Mouse (Mus musculus): Measurements from ENCODE around the gene Impdh1. TPM values are rescaled to one million over a fixed set of nuclear protein-coding genes. Genes with fewer than 3 reads are reported as not detected.
"Not testable (repeated sequence)": the region's sequence is repeated elsewhere in the genome, so short reads cannot be mapped to it uniquely, and the experiment has no call there.

Impdh1 gene
- 58.2 and 64.1 TPM in 2 replicates for polyA plus RNA-seq (2012; rRNA removed)

DNA sequence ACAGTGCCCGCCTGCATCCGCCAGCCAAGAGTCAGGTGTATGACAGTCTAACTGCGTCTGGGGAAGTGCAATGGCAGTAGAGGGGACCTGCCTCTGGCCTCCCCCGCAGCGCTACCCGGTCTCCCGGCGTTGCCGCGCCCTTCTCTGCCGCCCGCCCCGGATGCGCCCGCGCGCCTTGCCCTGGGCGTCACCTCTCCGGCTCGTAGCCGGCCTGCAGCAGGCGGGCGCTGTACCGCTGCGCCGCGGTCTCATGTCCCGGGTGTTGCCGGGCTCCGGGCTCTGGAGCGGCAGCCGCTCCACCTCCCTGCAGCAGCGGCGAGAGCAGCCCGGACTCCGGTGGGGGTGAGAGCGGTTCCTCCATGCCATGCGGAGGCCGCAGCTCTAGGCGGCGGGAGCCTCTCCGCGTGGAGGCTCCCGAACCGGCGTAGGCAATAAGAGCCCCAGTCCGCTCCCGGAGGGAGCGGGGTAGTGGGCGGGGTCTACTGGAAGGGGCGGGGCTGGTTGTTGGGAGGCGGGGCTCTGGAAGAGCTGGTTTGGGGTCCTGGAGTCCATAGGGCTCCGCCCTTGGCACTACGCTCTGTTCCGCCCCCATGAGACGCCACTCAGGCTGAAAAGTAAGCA, at the start of gene Impdh1:
Gene Impdh1 (minus strand): TSS at position 484 of the 621 bp plus-strand sequence.
- DNase-seq (ENCODE audit: extremely low spot score in 1 of 2, low spot score in 1 of 2), result peak in 1 of 2 experiments; percentile 57

DNA sequence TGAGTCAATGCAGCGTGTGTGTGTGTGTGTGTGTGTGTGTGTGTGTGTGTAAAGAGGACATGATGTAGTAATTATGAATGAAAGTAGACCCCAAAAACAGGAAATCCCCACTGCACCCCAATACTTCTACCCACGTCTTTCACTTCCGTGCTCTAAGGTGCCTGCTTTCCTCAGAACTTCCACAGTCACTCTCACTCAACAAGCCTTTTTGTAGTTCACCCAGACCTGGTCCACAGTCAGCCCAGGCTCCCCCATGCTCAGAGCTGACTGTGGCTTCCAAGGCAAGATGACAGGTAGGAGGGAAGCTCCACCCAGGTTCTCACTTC, 48.3 kb upstream of the Impdh1 start:
- DNase-seq (ENCODE audit: extremely low spot score in 1 of 2, low spot score in 1 of 2), result no peak

DNA sequence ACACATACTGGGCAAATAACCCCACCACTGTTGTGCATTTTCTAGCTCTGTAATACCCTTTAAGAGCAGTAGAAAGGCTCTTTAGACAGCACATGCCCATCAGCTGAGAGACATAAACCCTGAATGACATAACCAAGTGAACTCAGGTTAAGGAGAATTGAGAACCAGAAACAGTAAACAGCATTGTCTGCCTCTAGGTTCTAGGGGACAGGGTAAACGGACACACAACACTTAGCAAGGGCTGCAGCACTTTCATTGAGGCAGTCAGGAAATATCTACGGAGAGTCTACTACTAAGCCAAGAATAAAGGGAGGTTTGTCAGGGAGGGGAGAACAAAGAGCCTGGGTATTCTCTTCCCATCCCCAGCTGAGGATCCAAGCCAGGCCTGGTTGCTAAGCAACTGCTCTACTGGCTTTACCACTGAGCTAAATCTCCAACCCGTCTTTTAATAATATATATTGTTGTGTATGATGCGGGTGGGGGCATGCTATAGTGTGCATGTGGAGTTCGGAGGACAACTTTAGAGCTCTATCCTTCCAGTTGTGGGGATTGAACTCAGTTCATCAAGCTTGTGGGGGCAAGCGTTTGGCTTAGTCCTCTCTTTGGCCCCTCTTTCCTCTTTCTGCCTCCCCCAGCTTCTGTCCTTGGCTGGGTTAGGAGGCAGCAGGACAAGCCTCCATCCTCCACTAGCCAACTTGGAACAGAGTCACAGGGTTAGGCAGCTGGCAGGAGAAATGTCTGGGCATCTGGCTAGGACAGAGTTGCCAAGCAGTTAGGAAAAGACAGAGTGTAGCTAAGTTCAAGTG, 47.7 kb upstream of the Impdh1 start:
- DNase-seq (ENCODE audit: extremely low spot score in 1 of 2, low spot score in 1 of 2), result peak; percentile 37 to 62

DNA sequence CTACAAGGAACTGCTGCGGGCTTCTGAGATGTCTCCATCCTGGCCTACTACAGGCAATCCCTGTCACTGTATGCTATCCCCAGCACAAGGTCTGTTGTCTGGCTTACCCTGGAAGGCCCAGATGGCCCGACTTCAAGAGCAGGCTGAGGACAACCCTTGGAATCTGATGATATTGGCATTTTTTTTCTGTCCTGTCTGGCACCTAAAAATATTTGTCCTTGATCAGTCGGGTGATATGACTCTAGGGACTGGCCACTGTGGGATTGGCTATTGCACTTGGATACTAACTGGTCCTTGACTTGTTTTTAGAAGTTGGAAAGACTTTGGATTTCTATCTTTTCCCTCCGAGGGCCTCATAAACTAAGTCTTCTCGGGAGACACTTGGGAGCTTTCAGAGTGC, 45.7 kb upstream of the Impdh1 start:
- DNase-seq (ENCODE audit: extremely low spot score in 1 of 2, low spot score in 1 of 2), result no peak

DNA sequence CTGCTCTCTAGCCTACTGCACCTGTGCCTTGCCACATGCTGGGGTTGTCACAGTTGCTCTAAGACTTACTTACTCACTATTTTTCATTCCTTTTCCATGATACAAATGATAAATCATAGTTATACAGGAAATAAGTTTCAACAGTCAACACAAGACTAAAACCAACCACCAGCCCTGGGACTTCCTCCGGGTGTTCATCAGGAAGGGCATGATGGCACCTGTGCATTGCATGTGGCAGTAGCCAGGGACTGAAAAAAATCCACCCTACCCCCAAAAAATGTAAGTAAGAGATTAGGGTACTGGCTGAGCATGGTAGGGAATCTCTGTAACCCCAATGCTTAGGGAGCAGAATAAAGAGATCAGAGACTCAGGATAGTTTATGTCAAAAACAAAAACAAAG, 43.3 kb upstream of the Impdh1 start:
- no peak for DNase-seq (ENCODE audit: extremely low spot score in 1 of 2, low spot score in 1 of 2)

DNA sequence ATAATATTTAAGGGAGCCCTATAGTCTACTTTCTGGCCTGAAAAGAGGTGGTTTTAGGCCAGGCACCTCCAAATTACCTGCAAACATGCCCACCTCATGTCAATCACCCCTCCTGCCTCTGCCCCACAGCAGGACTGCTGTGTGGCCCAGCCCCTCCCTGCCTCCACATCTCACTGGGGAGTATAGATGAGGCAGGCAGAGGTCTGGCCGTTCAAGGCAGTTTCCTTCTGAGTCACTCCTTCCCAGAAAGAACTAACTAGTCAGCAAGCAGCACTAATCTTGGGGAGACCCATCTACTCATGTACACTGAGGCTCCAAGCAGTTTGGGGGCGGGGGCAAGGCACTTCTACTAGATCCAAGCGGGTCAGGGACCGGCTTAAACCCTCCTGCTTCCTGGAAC, 30.9 kb upstream of the Impdh1 start:
- no peak for DNase-seq (ENCODE audit: extremely low spot score in 1 of 2, low spot score in 1 of 2)

DNA sequence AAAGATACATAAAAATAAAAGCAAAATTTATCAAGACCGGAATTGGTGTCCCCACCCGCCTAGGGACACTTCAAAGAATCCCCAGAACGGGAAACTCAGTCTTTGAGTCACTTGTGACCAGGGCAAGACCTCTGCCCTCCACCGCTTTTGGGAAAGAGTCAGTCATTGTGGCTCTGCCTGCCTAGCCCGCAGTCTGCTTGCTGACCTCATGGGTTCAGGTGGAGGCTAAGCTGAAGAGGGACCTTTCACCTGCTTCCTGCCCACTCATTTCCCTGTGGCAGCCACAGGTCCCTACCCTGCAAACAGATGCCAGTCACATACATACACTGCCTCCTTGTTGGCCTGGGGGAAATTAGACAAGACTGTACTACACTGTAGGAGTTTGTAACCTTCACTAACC, 30.4 kb upstream of the Impdh1 start:
- no peak for DNase-seq (ENCODE audit: extremely low spot score in 1 of 2, low spot score in 1 of 2)

DNA sequence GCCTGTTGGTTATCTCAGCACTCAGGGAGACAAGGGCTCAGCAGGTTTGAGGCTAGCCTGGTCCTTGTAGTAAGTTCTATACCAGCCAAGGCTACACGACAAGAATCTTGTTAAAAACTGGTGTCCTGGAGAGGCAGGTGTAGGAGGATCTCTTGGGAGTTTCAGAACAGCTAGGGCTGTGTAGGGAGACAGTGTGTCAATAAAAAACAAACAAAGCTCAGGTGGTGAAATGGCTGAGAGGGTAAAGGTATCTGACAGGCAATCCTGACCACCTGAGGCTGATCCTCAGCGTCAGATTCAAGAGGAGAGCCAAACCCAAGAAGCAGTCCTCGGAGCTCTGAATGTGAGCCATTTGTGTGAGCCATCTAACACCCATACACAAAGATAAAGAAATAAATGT, 30.0 kb upstream of the Impdh1 start:
- DNase-seq (ENCODE audit: extremely low spot score in 1 of 2, low spot score in 1 of 2), result no peak

DNA sequence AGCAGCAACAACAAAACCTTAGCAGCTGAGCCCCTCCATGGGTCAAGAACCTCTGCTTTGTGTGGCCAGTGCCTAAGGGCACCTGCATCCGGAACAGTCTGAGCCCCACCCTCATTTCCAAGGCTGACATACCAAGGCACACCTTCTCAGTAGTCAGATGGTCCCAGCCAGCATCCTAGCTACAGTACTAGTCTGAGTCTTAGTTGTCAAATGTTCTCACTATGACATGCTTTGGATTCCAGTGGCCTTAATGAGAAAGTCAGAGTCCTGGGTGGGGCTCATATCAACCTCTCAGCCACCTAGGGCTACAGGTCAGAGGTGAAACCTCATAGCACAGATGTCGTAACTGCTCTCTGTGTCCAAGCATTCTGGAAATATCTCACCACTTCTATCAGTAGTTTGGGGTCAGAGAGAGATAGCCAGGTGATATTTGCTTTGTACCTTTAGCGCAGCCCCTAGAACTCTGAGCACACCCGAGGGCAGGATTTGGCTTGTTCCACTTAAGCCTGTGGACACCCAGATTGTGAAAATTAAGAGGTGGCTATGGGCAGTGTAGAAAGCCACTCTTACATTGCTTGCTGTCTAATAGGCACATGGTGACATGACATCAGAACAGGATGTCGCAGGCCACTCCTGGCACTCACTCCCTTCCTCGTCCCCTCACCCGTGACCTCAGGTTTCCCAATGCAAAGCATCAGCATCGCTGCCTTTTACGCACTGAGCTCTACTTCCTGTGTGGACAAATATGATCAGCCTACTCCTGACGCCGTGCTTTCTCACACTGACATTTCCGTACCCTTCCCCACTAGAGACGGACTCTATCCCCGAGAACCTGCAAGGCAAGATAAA, 29.3 kb upstream of the Impdh1 start:
- no peak for DNase-seq (ENCODE audit: extremely low spot score in 1 of 2, low spot score in 1 of 2)

DNA sequence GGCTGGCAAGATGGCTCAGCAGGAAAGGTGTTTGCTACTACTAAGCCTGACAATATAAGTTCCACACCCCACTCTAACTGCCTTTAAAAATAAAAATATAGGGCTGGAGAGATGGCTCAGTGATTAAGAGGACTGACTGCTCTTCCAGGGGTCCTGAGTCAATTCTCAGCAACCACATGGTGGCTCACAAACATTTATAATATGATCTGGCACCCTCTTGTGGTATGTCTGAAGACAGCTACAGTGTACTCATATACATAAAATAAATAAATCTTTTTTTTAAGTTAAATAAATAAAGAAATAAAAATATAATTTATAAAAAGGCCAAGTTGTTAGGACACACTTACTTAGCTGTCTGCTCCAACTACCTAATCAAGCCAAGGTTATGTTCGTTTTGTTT, 26.1 kb upstream of the Impdh1 start:
- no peak for DNase-seq (ENCODE audit: extremely low spot score in 1 of 2, low spot score in 1 of 2)

DNA sequence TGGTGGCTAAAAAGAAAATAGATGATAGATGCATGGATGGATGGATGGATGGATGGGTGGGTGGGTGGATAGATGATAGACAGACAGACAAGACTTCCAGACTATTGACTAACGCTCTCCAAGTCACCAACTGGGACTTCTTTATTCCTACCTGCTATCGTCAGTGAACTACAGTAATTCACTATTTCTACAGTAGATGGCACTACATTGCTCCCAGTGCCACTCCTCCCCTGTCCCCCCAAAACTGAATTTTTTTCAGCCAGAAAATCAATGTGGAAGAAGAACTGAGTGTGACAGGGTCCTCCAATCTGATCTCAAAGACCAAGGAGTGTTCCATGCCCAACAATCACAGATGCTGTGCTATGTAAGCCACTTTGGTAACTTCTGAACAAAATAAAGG, 25.5 kb upstream of the Impdh1 start:
- peak in 1 of 2 experiments; percentile 7 for DNase-seq (ENCODE audit: extremely low spot score in 1 of 2, low spot score in 1 of 2)

DNA sequence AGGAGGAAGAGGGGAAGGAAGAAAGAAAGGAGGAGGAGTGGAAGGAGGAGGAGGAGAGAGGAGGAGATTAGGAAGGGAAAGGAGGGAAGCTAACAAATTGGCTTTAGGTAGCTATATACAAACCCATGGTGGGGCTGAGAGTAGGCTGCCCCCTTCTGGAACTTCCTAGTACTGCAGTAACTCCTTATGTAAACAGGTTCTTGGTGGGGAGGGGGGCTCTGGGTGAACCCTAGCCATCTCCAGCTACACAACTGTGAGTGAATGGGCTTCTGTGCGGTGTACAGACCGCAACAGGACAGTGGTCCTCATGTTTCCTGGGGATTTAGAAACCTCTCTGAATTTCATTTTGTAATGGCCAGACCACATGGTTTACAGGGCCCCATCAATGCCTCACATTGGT, 24.6 kb upstream of the Impdh1 start:
- peak in 1 of 2 experiments; percentile 58 for DNase-seq (ENCODE audit: extremely low spot score in 1 of 2, low spot score in 1 of 2)

DNA sequence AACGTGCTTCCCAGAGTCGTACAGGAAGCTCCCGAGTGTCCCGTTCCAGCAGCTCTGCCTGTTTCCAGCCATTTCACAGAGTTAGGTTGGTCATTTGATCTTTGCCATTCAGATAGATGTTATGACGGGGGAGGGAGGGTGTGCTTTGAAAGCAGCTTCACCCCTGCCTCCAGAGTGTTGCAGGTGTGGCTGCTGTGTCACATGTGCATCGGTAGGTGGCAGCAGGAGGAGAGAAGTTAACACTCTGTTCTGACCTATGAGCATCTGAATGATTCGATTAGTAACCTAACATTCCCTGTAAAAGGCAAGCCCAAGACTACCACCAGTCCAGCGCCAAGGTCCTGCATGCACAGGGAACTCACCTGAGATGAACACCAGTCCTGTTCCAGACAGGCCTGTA, 18.1 kb upstream of the Impdh1 start:
- no peak for DNase-seq (ENCODE audit: extremely low spot score in 1 of 2, low spot score in 1 of 2)

DNA sequence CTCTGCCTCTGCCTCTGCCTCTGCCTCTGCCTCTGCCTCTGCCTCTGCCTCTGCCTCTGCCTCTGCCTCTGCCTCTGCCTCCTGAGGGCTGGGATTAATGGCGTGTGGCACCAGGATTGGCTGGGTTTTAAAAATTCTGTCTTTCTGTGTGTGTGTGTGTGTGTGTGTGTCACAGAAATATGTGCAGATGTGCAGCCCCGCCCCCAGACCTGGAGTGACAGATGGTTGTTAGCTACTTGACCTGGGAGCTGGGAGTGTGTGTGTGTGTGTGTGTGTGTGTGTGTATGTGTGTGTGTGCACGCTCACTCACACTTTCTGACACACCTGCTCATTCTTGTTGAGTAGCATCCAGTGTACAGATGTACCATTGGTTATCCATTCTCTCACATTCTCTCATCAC, 17.5 kb upstream of the Impdh1 start:
- DNase-seq (ENCODE audit: extremely low spot score in 1 of 2, low spot score in 1 of 2), result no peak

DNA sequence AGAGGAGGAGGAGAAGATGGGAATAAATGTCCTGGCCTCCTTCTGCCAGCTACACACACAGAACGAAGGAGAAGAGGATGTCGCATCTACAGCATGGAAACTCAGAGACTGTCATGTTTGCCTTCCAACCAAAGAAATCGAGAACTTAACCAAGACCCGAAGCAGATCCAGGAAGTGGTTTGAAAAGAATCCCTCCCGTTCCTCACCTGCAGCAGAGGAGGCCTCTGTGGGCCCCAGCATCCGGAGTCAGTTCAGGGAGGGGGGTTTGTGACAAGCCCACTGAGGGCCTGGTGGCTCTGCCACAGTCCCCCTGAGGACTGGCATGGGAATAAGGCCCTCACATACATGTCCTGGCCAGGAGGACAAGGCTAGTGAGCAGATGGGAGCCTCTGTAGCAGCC, 16.2 kb upstream of the Impdh1 start:
- no peak for DNase-seq (ENCODE audit: extremely low spot score in 1 of 2, low spot score in 1 of 2)

DNA sequence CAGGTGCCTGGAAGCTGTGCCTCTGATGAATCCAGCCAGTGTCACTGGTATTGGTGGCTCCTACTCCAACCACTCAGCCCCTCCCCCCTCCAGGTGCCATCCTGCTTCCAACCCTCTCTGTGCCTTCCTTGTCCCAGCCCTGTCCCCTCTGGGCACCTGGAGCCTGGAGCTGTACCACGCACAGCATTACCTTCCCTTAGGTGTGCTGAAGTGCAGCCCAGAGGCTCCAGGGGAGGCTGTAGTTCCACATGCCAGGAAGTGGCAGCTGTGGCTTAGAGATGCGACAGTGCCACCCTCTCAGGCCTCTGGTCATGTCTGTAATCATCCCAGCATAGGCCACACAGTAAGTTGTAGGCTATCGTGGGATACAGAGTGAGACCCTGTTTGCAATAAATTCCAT, 15.6 kb upstream of the Impdh1 start:
- no peak for DNase-seq (ENCODE audit: extremely low spot score in 1 of 2, low spot score in 1 of 2)

DNA sequence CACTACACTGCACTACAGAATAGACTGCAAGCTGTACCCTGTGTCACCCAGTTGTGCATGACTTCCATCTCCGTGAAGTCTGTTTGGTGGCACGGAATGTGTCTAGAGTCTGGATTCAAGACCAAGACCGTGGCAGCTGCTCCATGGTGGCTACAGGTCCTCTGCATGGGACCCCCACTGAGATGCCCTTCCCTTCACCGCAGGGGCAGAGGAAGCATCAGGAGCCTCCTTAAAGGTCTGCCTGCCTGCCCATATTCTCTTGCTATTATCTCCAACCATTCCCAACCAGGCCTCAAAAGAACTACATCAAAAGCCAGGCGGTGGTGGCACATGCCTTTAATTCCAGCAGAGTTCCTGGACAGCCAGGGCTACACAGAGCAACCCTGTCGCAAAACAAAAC, 14.2 kb upstream of the Impdh1 start:
- no peak for DNase-seq (ENCODE audit: extremely low spot score in 1 of 2, low spot score in 1 of 2)

DNA sequence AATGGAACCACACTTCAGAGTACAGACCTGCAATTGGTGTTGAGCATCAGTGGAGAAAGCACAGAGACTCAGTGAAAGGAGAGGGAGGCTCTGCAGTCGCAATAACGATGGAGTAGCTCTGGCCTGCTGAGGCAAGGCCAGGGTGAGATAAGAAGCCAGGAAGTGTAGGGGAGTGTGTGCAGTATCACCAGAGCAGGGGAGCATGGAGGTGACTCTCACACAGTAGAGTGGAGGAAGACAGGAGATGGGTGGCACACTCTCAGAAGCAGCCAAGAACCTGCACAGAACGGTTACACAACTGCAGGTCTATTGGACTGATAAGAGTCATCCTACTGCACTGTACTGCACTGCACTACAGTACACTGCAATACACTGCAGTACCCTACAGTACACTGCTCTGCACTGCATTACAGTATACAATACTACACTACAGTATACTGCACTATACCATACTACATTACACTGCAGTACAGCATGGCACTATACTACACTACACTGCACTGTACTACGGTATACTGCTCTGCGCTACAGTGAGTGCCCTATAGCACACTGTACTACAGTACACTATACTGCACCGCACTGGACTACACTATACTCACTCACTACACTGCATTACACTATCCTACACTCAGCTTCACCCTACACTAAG, 13.2 kb upstream of the Impdh1 start:
- DNase-seq (ENCODE audit: extremely low spot score in 1 of 2, low spot score in 1 of 2), result no peak

DNA sequence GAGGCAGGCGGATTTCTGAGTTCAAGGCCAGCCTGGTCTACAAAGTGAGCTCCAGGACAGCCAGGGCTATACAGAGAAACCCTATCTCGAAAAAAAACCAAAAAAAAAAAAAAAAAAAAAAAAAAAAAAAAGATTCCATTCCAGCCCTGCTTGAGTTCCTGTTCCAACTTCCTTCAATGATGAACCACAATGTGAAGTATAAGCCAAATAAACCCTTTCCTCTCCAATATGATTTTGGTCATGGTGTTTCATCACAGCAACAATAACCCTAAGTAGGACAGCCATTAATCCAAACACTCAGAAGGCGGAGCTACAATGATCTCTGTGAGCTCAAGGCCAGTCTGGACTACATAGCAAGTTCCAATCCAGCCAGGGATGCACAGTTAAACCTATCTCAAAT, 1.6 kb upstream of the Impdh1 start:
- DNase-seq (ENCODE audit: extremely low spot score in 1 of 2, low spot score in 1 of 2), result not testable (repeated sequence)

DNA sequence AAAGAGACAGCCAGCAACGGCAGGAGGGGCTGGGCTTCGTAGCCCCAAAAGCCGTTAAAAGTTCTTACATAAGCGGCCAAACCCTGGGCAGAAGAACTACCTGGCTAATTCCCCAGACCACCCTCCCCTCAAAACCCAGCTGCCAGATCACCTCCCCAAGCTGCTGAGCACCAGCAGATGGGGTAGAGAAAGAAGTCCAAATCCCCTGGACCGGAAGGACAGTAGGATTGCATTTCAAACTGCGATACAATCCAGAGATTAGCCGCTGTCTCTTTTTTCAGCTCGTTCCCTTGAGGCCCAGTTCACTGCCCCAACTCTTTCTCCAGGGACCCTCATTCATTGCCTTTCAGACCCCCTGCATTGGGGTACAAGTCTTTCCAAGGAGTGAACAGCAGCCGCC, 983 bp downstream of the Impdh1 start:
- DNase-seq (ENCODE audit: extremely low spot score in 1 of 2, low spot score in 1 of 2), result no peak

DNA sequence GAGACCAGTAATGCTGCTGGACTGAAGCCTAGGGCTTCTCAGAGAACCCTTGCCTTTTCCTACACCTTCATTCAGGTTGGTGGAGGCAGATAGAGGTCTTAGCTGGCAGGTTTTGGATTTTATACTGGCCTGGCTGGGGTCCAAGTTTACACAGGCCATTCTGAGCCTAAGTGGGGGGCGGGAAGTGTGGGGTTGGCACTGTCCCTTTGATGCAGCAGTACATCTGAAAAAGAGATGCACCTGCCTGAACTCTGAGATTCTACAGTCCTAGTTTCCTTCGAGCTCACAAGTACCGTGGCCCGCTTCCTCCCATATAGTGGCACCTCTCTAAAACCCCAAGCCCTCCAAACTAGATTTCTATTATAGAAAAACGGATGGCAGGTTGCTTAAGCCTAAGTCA, 1.4 kb downstream of the Impdh1 start:
- no peak for DNase-seq (ENCODE audit: extremely low spot score in 1 of 2, low spot score in 1 of 2)
